Comparison of ENCODE assay signal across 8 mouse cellular contexts in the genomic region with DNA sequence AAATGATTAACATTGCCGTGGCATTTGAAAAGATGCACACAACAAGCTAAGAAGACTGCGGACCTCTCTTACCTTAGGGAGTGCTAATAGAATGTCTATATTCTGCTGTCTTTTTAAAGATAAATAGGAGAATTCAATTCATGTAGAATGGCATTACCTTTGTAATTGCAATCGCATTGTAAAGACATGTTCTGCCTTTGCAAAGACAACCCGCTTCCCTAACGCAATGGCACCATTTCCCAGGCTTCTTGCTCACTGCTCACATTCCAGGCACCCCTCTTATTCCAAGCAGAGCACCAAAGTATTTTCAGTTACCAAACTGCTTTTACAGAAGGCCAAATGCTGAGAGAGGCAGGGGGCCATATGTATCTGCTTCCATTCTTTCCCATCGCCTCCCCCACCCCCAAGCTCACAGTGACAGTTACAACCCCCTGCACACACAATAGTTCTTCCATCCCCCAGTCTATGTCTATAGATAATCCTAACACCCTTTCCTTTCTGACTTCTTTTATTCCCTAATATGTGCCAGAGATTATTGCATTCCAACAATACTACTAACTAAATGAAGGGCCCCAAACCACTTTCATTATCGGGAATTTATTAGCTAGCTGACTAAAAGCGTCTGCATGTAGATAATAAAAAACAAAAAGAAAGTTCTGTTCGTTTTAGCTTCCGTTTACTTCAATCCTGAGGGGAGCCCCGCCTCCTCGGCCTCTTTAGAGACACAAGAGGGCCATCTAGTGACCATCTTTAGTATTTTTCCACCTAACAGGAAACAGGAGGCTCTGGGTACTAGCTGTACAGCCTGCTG. TPM values are rescaled to one million over a fixed set of nuclear protein-coding genes. Genes with fewer than 3 reads are reported as not detected.
A peak's percentile ranks its signal among the peaks of the same experiment; 100 is the strongest.
DNase-seq lines count a peak whose midpoint lies in the region; ATAC-seq and TF ChIP-seq lines count a peak whose summit lies in the region.

No protein-coding gene starts in this region.

- H3K27me3 ChIP-seq in forebrain, embryonic 13.5 days: no peaks in the 10 kb centered on the region
- H3K27me3 ChIP-seq in hindbrain, embryonic 12.5 days: no peaks in the 10 kb centered on the region
- peaks cover 36% of the 10 kb centered on the region for H3K27me3 ChIP-seq in lung, embryonic 15.5 days

- no peak for ATAC-seq in forebrain, embryonic 13.5 days
- no peak for ATAC-seq in hindbrain, embryonic 12.5 days (ENCODE audit: low FRiP score)
- ATAC-seq in lung, embryonic 15.5 days (ENCODE audit: borderline replicate concordance, extremely low read depth, low FRiP score, low TSS enrichment): no peak

- no peaks in the 10 kb centered on the region for H3K4me1 ChIP-seq in ES-E14 (ENCODE audit: control insufficient read depth in 2 of 2, insufficient read depth in 2 of 2, low read length in 2 of 2, poor library complexity in 1 of 2)
- no peaks in the 10 kb centered on the region for H3K4me1 ChIP-seq in forebrain, embryonic 13.5 days
- H3K4me1 ChIP-seq in hindbrain, embryonic 12.5 days: no peaks in the 10 kb centered on the region
- no peaks in the 10 kb centered on the region for H3K4me1 ChIP-seq in lung, embryonic 15.5 days

- no peak overlapping the region for H3K4me3 ChIP-seq in ES-E14 (ENCODE audit: insufficient read depth in 1 of 2, low read depth in 1 of 2, low read length in 2 of 2, poor library complexity in 1 of 2, severe bottlenecking in 1 of 2)
- H3K4me3 ChIP-seq in forebrain, embryonic 13.5 days: peak overlapping the region; percentile 56
- H3K4me3 ChIP-seq in hindbrain, embryonic 12.5 days: peak overlapping the region; percentile 30
- peak overlapping the region; percentile 32 for H3K4me3 ChIP-seq in lung, embryonic 15.5 days

- no peaks in the 10 kb centered on the region for H3K9me3 ChIP-seq in ES-E14 (ENCODE audit: control insufficient read depth, insufficient read depth, low read depth, low read length)
- H3K9me3 ChIP-seq in forebrain, embryonic 13.5 days (replicated peaks): no peaks in the 10 kb centered on the region
- H3K9me3 ChIP-seq in hindbrain, embryonic 12.5 days (replicated peaks): no peaks in the 10 kb centered on the region
- no peaks in the 10 kb centered on the region for H3K9me3 ChIP-seq in lung, embryonic 15.5 days

- H3K36me3 ChIP-seq in ES-E14 (ENCODE audit: control insufficient read depth, insufficient read depth, low read length, poor library complexity, severe bottlenecking): no peaks in the 10 kb centered on the region
- H3K36me3 ChIP-seq in forebrain, embryonic 13.5 days (ENCODE audit: poor library complexity, severe bottlenecking): no peaks in the 10 kb centered on the region
- H3K36me3 ChIP-seq in hindbrain, embryonic 12.5 days: no peaks in the 10 kb centered on the region
- no peaks in the 10 kb centered on the region for H3K36me3 ChIP-seq in lung, embryonic 15.5 days

- whole genome bisulfite sequencing in forebrain, embryonic 13.5 days: 19% methylated on average over 12 of the region's 12 CpGs
- WGBS in hindbrain, embryonic 12.5 days: 11% methylated on average over 12 of the region's 12 CpGs
- 14% methylated on average over 12 of the region's 12 CpGs for WGBS in lung, embryonic 15.5 days

- no peak overlapping the region for H3K9ac ChIP-seq in ES-E14 (ENCODE audit: insufficient read depth, low read depth, low read length, poor library complexity, severe bottlenecking)
- H3K9ac ChIP-seq in forebrain, embryonic 13.5 days: peak overlapping the region; percentile 40; the same call in 1 of the 2 replicates
- H3K9ac ChIP-seq in hindbrain, embryonic 12.5 days: no peak overlapping the region
- H3K9ac ChIP-seq in lung, embryonic 15.5 days: no peak overlapping the region

- peak overlapping the region; percentile 70 for H3K4me2 ChIP-seq in forebrain, embryonic 13.5 days
- peak overlapping the region; percentile 80 for H3K4me2 ChIP-seq in hindbrain, embryonic 12.5 days (replicated peaks)
- H3K4me2 ChIP-seq in lung, embryonic 15.5 days: peak overlapping the region; percentile 90

- H3K27ac ChIP-seq in ES-E14 (ENCODE audit: insufficient read depth, low read depth, low read length, poor library complexity, severe bottlenecking): no peak overlapping the region
- peak overlapping the region; percentile 40; the same call in 1 of the 2 replicates for H3K27ac ChIP-seq in forebrain, embryonic 13.5 days
- no peak overlapping the region; the same call in 1 of the 2 replicates for H3K27ac ChIP-seq in hindbrain, embryonic 12.5 days
- no peak overlapping the region for H3K27ac ChIP-seq in lung, embryonic 15.5 days

- no peak for DNase-seq in ES-E14 (ENCODE audit: low read depth, low spot score)
- peak; percentile 43 to 60 for DNase-seq in adrenal gland, postnatal 36 days
- peak; percentile 67 for DNase-seq in layer of hippocampus, adult 9-11 months
- DNase-seq in retina, embryonic 14.5 days (ENCODE audit: low spot score): peak; percentile 86
- DNase-seq in urinary bladder, postnatal 10 days (ENCODE audit: low spot score): no peak

- in situ Hi-C loops in ES-E14 (cut with MboI; ENCODE audit: low sequenced_read_pairs in 2 of 2, unreplicated experiment in 2 of 2): loop anchor here in 1 of 2 experiments (25.0 kb wide), 1 partner anchor 629 kb away; no protein-coding TSS in a partner anchor

TF ChIP-seq in ES-E14, 5 proteins besides CTCF, POLR2A, EP300 and RAD21:
- TF ChIP-seq ZNF384 (IDR thresholded peaks at IDR 0.05; ENCODE audit: low read depth, low read length) (no peak), ZC3H11A (IDR thresholded peaks at IDR 0.05; ENCODE audit: borderline replicate concordance, low read depth, low read length) (0 out of 2 replicates have a peak, but pooled peaks have one; percentile 22)

RNA-seq across cellular contexts. Expression of gene Pcdh19, which starts 3.0 kb away (rescaled TPM):
- total RNA-seq in ES-E14 (2012; rRNA removed): 0.90 and 2.3 TPM in 2 replicates
- total RNA-seq in adrenal gland, postnatal 36 days (2021): 1 to 10 TPM; 7.2 to 8.5 TPM
- polyA plus RNA-seq in forebrain, embryonic 13.5 days (2015; fragmentation: Nextera tagmentation; extraction: Ambion mirVana): 16.2 and 19.2 TPM in 2 replicates
- polyA plus RNA-seq in hindbrain, embryonic 12.5 days (2016; fragmentation: Nextera tagmentation; extraction: Ambion mirVana): 7.4 and 9.4 TPM in 2 replicates
- polyA plus RNA-seq in lung, embryonic 15.5 days (2015; fragmentation: Nextera tagmentation; extraction: Ambion mirVana): 1.3 and 1.6 TPM in 2 replicates

Comparison
In these comparisons a context has a peak if more than half of its experiments do, and no peak if none do; other contexts are left out.
1. DNase-seq: peak in adrenal gland, postnatal 36 days (2 of 2), layer of hippocampus, adult 9-11 months (single experiment) and retina, embryonic 14.5 days (single experiment); none in ES-E14 (single experiment) and urinary bladder, postnatal 10 days (single experiment).
2. H3K4me3 ChIP-seq: peak in forebrain, embryonic 13.5 days (single experiment), hindbrain, embryonic 12.5 days (single experiment) and lung, embryonic 15.5 days (single experiment); none in ES-E14 (0 of 2).
3. Peak in every context shown above with its lines, with median percentiles within 50 percentile points of each other: H3K4me2 ChIP-seq.